Mouse (Mus musculus) embryonic facial prominence, embryonic 11.5 days (tissue): ENCODE data around the gene Terf2. TPM values are rescaled to one million over a fixed set of nuclear protein-coding genes. Genes with fewer than 3 reads are reported as not detected.
"Not testable (repeated sequence)": the region's sequence is repeated elsewhere in the genome, so short reads cannot be mapped to it uniquely, and the experiment has no call there.

Experiments
- ATAC-seq: fragments of 200-750 bp; cut with Nextera tagmentation; replicated peaks from 2 replicates; pipeline ENCODE4 v1.8.0; 2017; ENCODE audit warnings: low read depth; ENCODE audit not compliant: insufficient number of reproducible peaks, low FRiP score, low TSS enrichment
- DNase-seq: peaks from one replicate; pipeline ENCODE4 v3.0.0-alpha.2; 2015; ENCODE audit warnings: low spot score
- H3K27ac ChIP-seq: fragments of 300-500 bp; sonication (generic); replicated peaks from 2 replicates; pipeline ENCODE4 v1.5.1; 2014; ENCODE audit warnings: mild to moderate bottlenecking, low read depth, low read length, control low read depth
- H3K27me3 ChIP-seq: fragments of 300-500 bp; sonication (generic); 2 replicates; pipeline ENCODE4 v1.6.1; 2014; ENCODE audit warnings: mild to moderate bottlenecking, low read length, moderate library complexity, mixed read lengths; ENCODE audit not compliant: control insufficient read depth, insufficient read depth
- H3K36me3 ChIP-seq: fragments of 300-500 bp; sonication (generic); replicated peaks from 2 replicates; pipeline ENCODE4 v1.6.1; 2014; ENCODE audit warnings: low read depth, mild to moderate bottlenecking, low read length, moderate library complexity, mixed read lengths; ENCODE audit not compliant: control insufficient read depth, insufficient read depth
- H3K4me1 ChIP-seq: fragments of 300-500 bp; sonication (generic); 2 replicates; pipeline ENCODE4 v1.6.1; 2014; ENCODE audit warnings: low read length, mixed read lengths; ENCODE audit not compliant: control insufficient read depth, insufficient read depth
- H3K4me2 ChIP-seq: fragments of 300-500 bp; sonication (generic); 2 replicates; pipeline ENCODE4 v1.6.1; 2014; ENCODE audit warnings: low read depth, mild to moderate bottlenecking, control low read depth, low read length, moderate library complexity
- H3K4me3 ChIP-seq: fragments of 300-500 bp; sonication (generic); 2 replicates; pipeline ENCODE4 v1.5.1; 2014; ENCODE audit warnings: low read depth, low read length, control low read depth
- H3K9ac ChIP-seq: fragments of 300-500 bp; sonication (generic); replicated peaks from 2 replicates; pipeline ENCODE4 v1.6.1; 2014; ENCODE audit warnings: mild to moderate bottlenecking, control low read depth, low read length
- H3K9me3 ChIP-seq: fragments of 300-500 bp; sonication (generic); replicated peaks from 2 replicates; pipeline ENCODE4 v1.6.1; 2016; ENCODE audit warnings: mild to moderate bottlenecking, low read length, inconsistent platforms, mixed read lengths; ENCODE audit not compliant: control insufficient read depth
- whole genome bisulfite sequencing: fragments of 180-500 bp; shearing (Covaris S2); extraction: QIAGEN DNeasy Blood & Tissue Kit; methylation state at CpG from one replicate; pipeline ENCODE4 v1.1.7; 2014; 5-methylcytosine and 5-hydroxymethylcytosine counted together
- polyA plus RNA-seq: library from polyadenylated mRNA; unstranded; fragments of >200 nt; fragmentation: Nextera tagmentation; extraction: Ambion mirVana; gene quantifications from 2 replicates; pipeline ENCODE4 v1.2.1, GENCODE M21; 2014

Terf2 gene
- polyA plus RNA-seq, 1 experiment from 2014 or later = 16.5 TPM

DNA sequence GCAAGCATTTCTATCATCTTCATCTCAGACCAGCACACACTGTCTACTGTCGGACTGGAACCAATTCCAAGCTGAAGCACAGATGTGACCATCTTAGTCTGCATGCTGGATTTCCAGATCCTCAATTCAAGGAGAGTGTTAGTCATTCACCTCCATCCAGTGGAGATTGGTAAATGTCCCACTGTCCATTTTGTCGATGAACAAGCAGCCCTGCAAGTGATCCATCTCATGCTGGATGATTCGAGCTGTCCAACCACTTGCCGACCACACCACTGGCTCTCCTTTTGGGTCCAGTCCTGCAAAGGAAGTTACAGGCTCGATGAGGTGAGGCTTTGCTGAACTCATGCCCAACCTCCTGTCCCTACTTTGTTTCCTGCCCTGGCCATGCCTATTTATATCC lies 49.4 kb downstream of the Terf2 start:
- Histone ChIP-seq H3K4me3 (no peak overlapping the region), H3K27ac (no peak overlapping the region), H3K9me3 (no peaks in the 10 kb centered on the region), H3K4me1 (no peaks in the 10 kb centered on the region), H3K36me3 (peaks cover 13% of the 10 kb centered on the region), H3K4me2 (no peak overlapping the region), H3K9ac (no peak overlapping the region), H3K27me3 (no peaks in the 10 kb centered on the region)
- DNase-seq (no peak), ATAC-seq (no peak)
- WGBS = 90% methylated on average over 5 of the region's 5 CpGs

DNA sequence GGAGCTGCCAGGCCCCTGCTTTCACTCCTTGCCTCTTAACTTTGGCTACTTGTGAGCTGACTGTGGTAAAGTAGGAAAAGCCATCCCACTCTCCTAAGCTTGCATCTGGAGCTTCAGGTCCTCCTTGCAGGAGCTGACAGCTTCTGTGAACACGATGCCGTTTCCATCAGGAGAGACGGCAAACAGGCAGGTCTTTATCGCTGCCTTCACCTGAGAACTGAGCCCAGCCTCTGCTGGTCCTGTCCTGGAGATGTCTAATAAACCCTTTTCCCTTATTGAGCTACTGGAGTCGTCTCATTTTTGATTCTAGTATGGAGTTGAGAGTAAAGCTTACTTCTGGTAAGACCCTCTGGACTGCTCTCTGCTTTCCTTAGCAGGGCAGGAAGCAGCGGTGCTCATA lies 50.9 kb downstream of the Terf2 start:
- Histone ChIP-seq H3K27me3 (no peaks in the 10 kb centered on the region), H3K9ac (no peak overlapping the region), H3K9me3 (no peaks in the 10 kb centered on the region), H3K4me1 (no peaks in the 10 kb centered on the region), H3K36me3 (peaks cover 11% of the 10 kb centered on the region), H3K27ac (no peak overlapping the region), H3K4me2 (no peak overlapping the region), H3K4me3 (no peak overlapping the region)
- DNase-seq (no peak), ATAC-seq (no peak)
- WGBS = 91% methylated on average over 6 of the region's 6 CpGs

- H3K27ac ChIP-seq = no peak overlapping the region
- H3K4me3 ChIP-seq = no peak overlapping the region
- H3K9ac ChIP-seq = no peak overlapping the region
- no peaks in the 10 kb centered on the region for H3K4me1 ChIP-seq
- H3K9me3 ChIP-seq = no peaks in the 10 kb centered on the region
- H3K4me2 ChIP-seq = no peak overlapping the region
- H3K27me3 ChIP-seq = no peaks in the 10 kb centered on the region
- DNase-seq (no peak), ATAC-seq (no peak)
- 88% methylated on average over 7 of the region's 7 CpGs for WGBS
- peaks cover 6% of the 10 kb centered on the region for H3K36me3 ChIP-seq
These were observed 55.7 kb downstream of the Terf2 start for GRCm38 (mm10) chr8:107040632-107041031.

GRCm38 (mm10) chr8:107036626-107037025 lies 59.7 kb downstream of the Terf2 start:
- no peaks in the 10 kb centered on the region for H3K27me3 ChIP-seq
- no peaks in the 10 kb centered on the region; the same call in 1 of the 2 replicates for H3K36me3 ChIP-seq
- whole genome bisulfite sequencing = 94% methylated on average over 8 of the region's 8 CpGs
- H3K27ac ChIP-seq = no peak overlapping the region
- H3K4me3 ChIP-seq = no peak overlapping the region
- no peak overlapping the region for H3K9ac ChIP-seq
- DNase-seq = no peak
- ATAC-seq = no peak
- no peak overlapping the region for H3K4me2 ChIP-seq
- H3K9me3 ChIP-seq = no peaks in the 10 kb centered on the region
- H3K4me1 ChIP-seq = 0 out of 2 replicates have a peak, but pooled peaks cover 2% of the 10 kb centered on the region

DNA sequence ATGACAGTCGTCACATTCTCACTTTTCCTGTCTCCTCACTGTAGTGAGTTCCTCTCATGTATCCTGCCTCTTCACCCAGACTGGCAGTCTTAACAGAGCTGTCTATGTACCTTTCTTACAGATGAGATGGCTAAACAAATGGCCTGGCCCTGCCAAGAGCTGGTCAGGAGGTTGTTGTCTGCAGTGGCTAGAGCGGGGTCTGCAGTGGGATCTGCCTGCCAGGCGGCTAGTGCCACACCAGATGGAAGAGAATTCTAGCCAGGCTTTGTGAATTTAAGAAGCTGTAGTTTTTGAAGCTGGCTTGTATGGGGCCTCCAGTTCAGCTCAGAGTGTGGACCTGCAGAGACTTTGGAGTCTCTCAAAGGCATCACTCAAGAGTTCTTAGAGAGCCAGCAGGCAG lies 60.7 kb downstream of the Terf2 start:
- no peak overlapping the region for H3K27ac ChIP-seq
- 91% methylated on average over 3 of the region's 3 CpGs for WGBS
- no peaks in the 10 kb centered on the region; the same call in 1 of the 2 replicates for H3K36me3 ChIP-seq
- H3K9ac ChIP-seq = no peak overlapping the region
- no peaks in the 10 kb centered on the region for H3K9me3 ChIP-seq
- H3K27me3 ChIP-seq = no peaks in the 10 kb centered on the region
- H3K4me1 ChIP-seq = 0 out of 2 replicates have a peak, but pooled peaks cover 2% of the 10 kb centered on the region
- ATAC-seq (no peak), DNase-seq (no peak)
- no peak overlapping the region for H3K4me3 ChIP-seq
- no peak overlapping the region for H3K4me2 ChIP-seq

DNA sequence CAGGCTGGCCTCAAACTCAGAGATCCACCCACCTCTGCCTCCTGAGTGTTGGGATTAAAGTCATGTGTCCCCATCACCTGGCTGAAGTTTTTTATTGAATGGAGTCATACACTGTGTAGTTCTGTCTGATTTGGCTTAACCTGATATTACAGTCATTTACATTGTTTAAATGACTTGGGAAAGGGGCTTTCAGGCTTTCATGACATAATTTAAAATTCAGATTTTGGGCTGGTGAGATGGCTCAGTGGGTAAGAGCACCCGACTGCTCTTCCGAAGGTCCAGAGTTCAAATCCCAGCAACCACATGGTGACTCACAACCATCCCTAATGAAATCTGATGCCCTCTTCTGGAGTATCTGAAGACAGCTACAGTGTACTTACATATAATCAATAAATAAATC lies 62.7 kb downstream of the Terf2 start:
- H3K27ac ChIP-seq, H3K36me3 ChIP-seq, H3K9me3 ChIP-seq, H3K4me3 ChIP-seq, H3K4me2 ChIP-seq, DNase-seq, H3K9ac ChIP-seq, H3K4me1 ChIP-seq, H3K27me3 ChIP-seq, ATAC-seq: not testable (repeated sequence)
- WGBS = 89% methylated on average over 2 of the region's 2 CpGs

GRCm38 (mm10) chr8:107031577-107032090 lies 64.7 kb downstream of the Terf2 start:
- Histone ChIP-seq H3K4me3 (peak overlapping the region; percentile 98), H3K4me2 (peak overlapping the region; percentile 79), H3K9ac (peak overlapping the region; percentile 92), H3K9me3 (no peaks in the 10 kb centered on the region), H3K4me1 (0 out of 2 replicates have a peak, but pooled peaks cover 2% of the 10 kb centered on the region), H3K27me3 (no peaks in the 10 kb centered on the region), H3K36me3 (no peaks in the 10 kb centered on the region), H3K27ac (peak overlapping the region; percentile 62)
- DNase-seq (peak; percentile 7), ATAC-seq (no peak)
- 0% methylated on average over 35 of the region's 40 CpGs for WGBS

GRCm38 (mm10) chr8:107030650-107031576 lies 65.4 kb downstream of the Terf2 start, which contains the start of gene Vps4a:
TSS of gene Vps4a (plus strand) at chr8:107031222.
- Histone ChIP-seq H3K4me3 (peak within 1 kb of the TSS; percentile 98), H3K36me3 (no peaks in the 10 kb centered on the region), H3K9ac (peak within 1 kb of the TSS; percentile 92), H3K27me3 (no peaks in the 10 kb centered on the region), H3K4me2 (peak within 1 kb of the TSS; percentile 79), H3K27ac (peak within 1 kb of the TSS; percentile 62), H3K4me1 (0 out of 2 replicates have a peak, but pooled peaks cover 2% of the 10 kb centered on the region), H3K9me3 (no peaks in the 10 kb centered on the region)
- ATAC-seq (peak; percentile 92), DNase-seq (peak; percentile 95)
- 4% methylated on average over 66 of the region's 66 CpGs for WGBS
